Mouse (Mus musculus): ENCODE data around the gene Pik3ap1.

GRCm38 (mm10) chr19:41244581-41244980 lies 140.3 kb downstream of the Pik3ap1 start:
- TF ChIP-seq POLR2A (IDR thresholded peaks at IDR 0.05; ENCODE audit: insufficient read depth, low read depth, low read length) (no peak), CTCF (IDR thresholded peaks at IDR 0.05; ENCODE audit: insufficient read depth, low read depth, low read length) (no peak)

Data from olfactory bulb, adult 2 months (tissue).